Mouse (Mus musculus): Measurements from ENCODE around the gene Carm1.

- TF ChIP-seq CTCF (IDR thresholded peaks at IDR 0.05; ENCODE audit: extremely low read depth, insufficient read depth, low read length) = no peak
- TF ChIP-seq POLR2A (IDR thresholded peaks at IDR 0.05; ENCODE audit: extremely low read depth, insufficient read depth, low read length) = no peak
Observed at GRCm38 (mm10) chr9:21559151-21559550, 12.5 kb downstream of the Carm1 start.
